In the genomic region with DNA sequence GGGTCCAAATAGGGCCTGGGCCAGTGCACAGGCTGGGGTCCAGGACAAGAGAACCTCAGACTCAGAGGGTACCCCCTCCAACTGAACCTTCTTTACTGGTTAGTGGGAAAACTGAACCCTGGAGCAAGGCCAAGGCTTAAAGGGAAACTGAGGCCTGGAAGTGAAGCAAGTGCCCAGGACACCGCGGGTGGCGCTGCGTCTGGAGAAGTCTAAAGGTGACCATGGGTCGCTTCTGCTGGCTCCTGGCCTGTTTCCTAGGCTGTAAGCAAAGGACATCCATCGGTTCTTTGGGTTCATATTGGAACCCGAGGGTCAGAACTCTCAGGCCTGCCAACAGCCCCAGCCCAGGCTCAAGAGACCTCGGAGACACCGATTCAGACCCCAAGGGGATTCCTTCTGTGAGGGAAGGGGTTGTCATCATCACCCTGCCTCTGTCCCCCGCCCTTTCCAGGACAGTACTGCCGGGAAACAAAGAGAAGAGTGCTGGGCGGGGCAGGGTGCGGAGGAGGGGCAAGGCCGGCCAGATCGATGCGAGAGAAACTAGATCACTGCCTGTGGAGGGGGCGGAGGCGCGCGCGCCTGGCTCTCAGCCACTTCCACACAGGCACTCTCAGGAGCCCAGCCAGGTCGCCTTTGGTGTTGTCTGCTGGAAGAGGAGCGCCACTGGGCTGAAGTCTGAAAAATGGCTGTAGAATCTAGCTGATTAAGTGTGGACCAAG, we compare ENCODE assay signal across 8 mouse cellular contexts. TPM values are rescaled to one million over a fixed set of nuclear protein-coding genes. Genes with fewer than 3 reads are reported as not detected.
DNase-seq lines count a peak whose midpoint lies in the region; ATAC-seq and TF ChIP-seq lines count a peak whose summit lies in the region.

No protein-coding gene starts in this region.

- no peaks in the 10 kb centered on the region for H3K9me3 ChIP-seq in lung, embryonic 15.5 days
- no peaks in the 10 kb centered on the region for H3K9me3 ChIP-seq in midbrain, embryonic 14.5 days (ENCODE audit: control insufficient read depth, low read length)

- peak overlapping the region; percentile 18; the same call in 1 of the 2 replicates for H3K4me3 ChIP-seq in lung, embryonic 15.5 days
- peak overlapping the region; percentile 58 for H3K4me3 ChIP-seq in cortical plate, adult 2 months (ENCODE audit: insufficient read depth, low read length)
- no peak overlapping the region for H3K4me3 ChIP-seq in heart, adult 2 months
- H3K4me3 ChIP-seq in midbrain, embryonic 14.5 days (replicated peaks; ENCODE audit: low read depth, low read length), result peak overlapping the region; percentile 63

- H3K27ac ChIP-seq in lung, embryonic 15.5 days, result no peak overlapping the region
- peak overlapping the region; percentile 94; the same call in 1 of the 2 replicates for H3K27ac ChIP-seq in cortical plate, adult 2 months (ENCODE audit: insufficient read depth, low read length)
- no peak overlapping the region for H3K27ac ChIP-seq in heart, adult 2 months
- peak overlapping the region; percentile 93; the same call in 1 of the 2 replicates for H3K27ac ChIP-seq in midbrain, embryonic 14.5 days (replicated peaks; ENCODE audit: low read depth, low read length)

- H3K4me2 ChIP-seq in lung, embryonic 15.5 days, result peak overlapping the region; percentile 98
- peak overlapping the region; percentile 71 for H3K4me2 ChIP-seq in midbrain, embryonic 14.5 days (ENCODE audit: low read length)

- H3K79me2 ChIP-seq in heart, adult 2 months (replicated peaks; ENCODE audit: control insufficient read depth, insufficient read depth, low read length), result no peaks in the 10 kb centered on the region

- TF ChIP-seq EP300 in heart, adult 2 months (IDR thresholded peaks at IDR 0.05; ENCODE audit: insufficient read depth, low read depth, low read length), result no peak

- no peaks in the 10 kb centered on the region for H3K36me3 ChIP-seq in lung, embryonic 15.5 days
- no peaks in the 10 kb centered on the region for H3K36me3 ChIP-seq in heart, adult 2 months (ENCODE audit: control insufficient read depth, insufficient read depth, low read length)
- H3K36me3 ChIP-seq in midbrain, embryonic 14.5 days (ENCODE audit: control insufficient read depth, insufficient read depth, low read length), result no peaks in the 10 kb centered on the region

- H3K4me1 ChIP-seq in lung, embryonic 15.5 days, result peaks cover 27% of the 10 kb centered on the region
- H3K4me1 ChIP-seq in cortical plate, adult 2 months (ENCODE audit: control insufficient read depth, insufficient read depth, low read length), result peaks cover 3% of the 10 kb centered on the region
- peaks cover 1% of the 10 kb centered on the region; the same call in 1 of the 2 replicates for H3K4me1 ChIP-seq in heart, adult 2 months (ENCODE audit: control insufficient read depth, insufficient read depth, low read length)
- H3K4me1 ChIP-seq in midbrain, embryonic 14.5 days (ENCODE audit: control insufficient read depth, insufficient read depth, low read length), result peaks cover 11% of the 10 kb centered on the region; the same call in 1 of the 2 replicates

- no peak for TF ChIP-seq CTCF in cortical plate, adult 2 months (IDR thresholded peaks at IDR 0.05; ENCODE audit: extremely low read depth, insufficient read depth, low read length)
- no peak for TF ChIP-seq CTCF in heart, adult 2 months (IDR thresholded peaks at IDR 0.05)

- peaks cover 46% of the 10 kb centered on the region for H3K27me3 ChIP-seq in lung, embryonic 15.5 days
- no peaks in the 10 kb centered on the region; the same call in 1 of the 2 replicates for H3K27me3 ChIP-seq in heart, adult 2 months (ENCODE audit: control insufficient read depth, insufficient read depth, low read length)
- H3K27me3 ChIP-seq in midbrain, embryonic 14.5 days (ENCODE audit: control insufficient read depth, insufficient read depth, low read length), result peaks cover 10% of the 10 kb centered on the region; the same call in 1 of the 2 replicates

- peak; percentile 46; the same call in 1 of the 2 replicates for ATAC-seq in lung, embryonic 15.5 days (ENCODE audit: borderline replicate concordance, extremely low read depth, low FRiP score, low TSS enrichment)
- no peak for ATAC-seq in midbrain, embryonic 14.5 days (ENCODE audit: low FRiP score, low TSS enrichment)

- DNase-seq in lung, postnatal 25 days (ENCODE audit: low spot score), result no peak
- peak; percentile 55 to 56 for DNase-seq in heart, adult 2 months
- peak; percentile 63 for DNase-seq in layer of hippocampus, adult 9-11 months
- DNase-seq in midbrain, embryonic 14.5 days, result peak; percentile 53
- peak; percentile 69 for DNase-seq in testis, postnatal 14 days (ENCODE audit: low spot score)
- no peak for DNase-seq in spleen, postnatal 14 days (ENCODE audit: low spot score in 2 of 2)

- TF ChIP-seq POLR2A in cortical plate, adult 2 months (IDR thresholded peaks at IDR 0.05; ENCODE audit: extremely low read depth, insufficient read depth, low read length), result no peak
- no peak for TF ChIP-seq POLR2A in heart, adult 2 months (IDR thresholded peaks at IDR 0.05; ENCODE audit: insufficient read depth, low read depth, low read length)

- intact Hi-C loops in heart, adult 2 months (cut with DNase I), result no loop called here

- no peak overlapping the region for H3K9ac ChIP-seq in lung, embryonic 15.5 days
- no peak overlapping the region; the same call in 1 of the 2 replicates for H3K9ac ChIP-seq in heart, adult 2 months (ENCODE audit: low read depth, low read length)
- peak overlapping the region; percentile 83; the same call in 1 of the 2 replicates for H3K9ac ChIP-seq in midbrain, embryonic 14.5 days (replicated peaks; ENCODE audit: low read length)

- 5% methylated on average over 23 of the region's 23 CpGs for WGBS in lung, embryonic 15.5 days
- 9% methylated on average over 23 of the region's 23 CpGs for WGBS in heart, adult 2 months
- 5% methylated on average over 23 of the region's 23 CpGs for WGBS in midbrain, embryonic 14.5 days

RNA-seq across cellular contexts. Expression of gene Shc2, which starts 0.9 kb away (rescaled TPM):
- polyA plus RNA-seq in lung, embryonic 15.5 days (2015; fragmentation: Nextera tagmentation; extraction: Ambion mirVana), result 6.2 and 6.7 TPM in 2 replicates
- 56.2 and 65.5 TPM in 2 replicates for polyA plus RNA-seq in cortical plate, adult 2 months (2012; rRNA removed)
- 1 to 10 TPM; 1.9 to 2.1 TPM for total RNA-seq in heart, adult 2 months (2021)
- 2.9 and 3.7 TPM in 2 replicates for polyA plus RNA-seq in heart, adult 2 months (2012; rRNA removed)
- polyA plus RNA-seq in midbrain, embryonic 14.5 days (2014; fragmentation: Nextera tagmentation; extraction: Ambion mirVana), result 17.2 and 21.6 TPM in 2 replicates

RNA-seq across cellular contexts. Expression of gene Odf3l2, which starts 6.9 kb away (rescaled TPM):
- not detected in 2 replicates for polyA plus RNA-seq in lung, embryonic 15.5 days (2015; fragmentation: Nextera tagmentation; extraction: Ambion mirVana)
- polyA plus RNA-seq in cortical plate, adult 2 months (2012; rRNA removed), result 0.15 and 0.17 TPM in 2 replicates
- not detected for total RNA-seq in heart, adult 2 months (2021)
- not detected in 2 replicates for polyA plus RNA-seq in heart, adult 2 months (2012; rRNA removed)
- polyA plus RNA-seq in midbrain, embryonic 14.5 days (2014; fragmentation: Nextera tagmentation; extraction: Ambion mirVana), result 0.17 and 0.40 TPM in 2 replicates

RNA-seq across cellular contexts. Expression of gene C2cd4c, which starts 24.8 kb away (rescaled TPM):
- not detected in 2 replicates for polyA plus RNA-seq in lung, embryonic 15.5 days (2015; fragmentation: Nextera tagmentation; extraction: Ambion mirVana)
- polyA plus RNA-seq in cortical plate, adult 2 months (2012; rRNA removed), result 12.4 and 13.3 TPM in 2 replicates
- under 1 TPM in 1 of 2 experiments, not detected in 1; 0.10 TPM for total RNA-seq in heart, adult 2 months (2021)
- polyA plus RNA-seq in heart, adult 2 months (2012; rRNA removed), result 0.02 and 0.09 TPM in 2 replicates
- polyA plus RNA-seq in midbrain, embryonic 14.5 days (2014; fragmentation: Nextera tagmentation; extraction: Ambion mirVana), result 0.84 and 1.4 TPM in 2 replicates

RNA-seq across cellular contexts. Expression of gene Madcam1, which starts 25.7 kb away (rescaled TPM):
- 0.89 and 1.3 TPM in 2 replicates for polyA plus RNA-seq in lung, embryonic 15.5 days (2015; fragmentation: Nextera tagmentation; extraction: Ambion mirVana)
- not detected in 2 replicates for polyA plus RNA-seq in cortical plate, adult 2 months (2012; rRNA removed)
- total RNA-seq in heart, adult 2 months (2021), result not detected
- polyA plus RNA-seq in heart, adult 2 months (2012; rRNA removed), result not detected in 2 replicates
- polyA plus RNA-seq in midbrain, embryonic 14.5 days (2014; fragmentation: Nextera tagmentation; extraction: Ambion mirVana), result 0.31 and 1.00 TPM in 2 replicates

RNA-seq across cellular contexts. Expression of gene Tpgs1, which starts 30.5 kb away (rescaled TPM):
- 61.7 and 65.9 TPM in 2 replicates for polyA plus RNA-seq in lung, embryonic 15.5 days (2015; fragmentation: Nextera tagmentation; extraction: Ambion mirVana)
- 87.5 and 88.2 TPM in 2 replicates for polyA plus RNA-seq in cortical plate, adult 2 months (2012; rRNA removed)
- total RNA-seq in heart, adult 2 months (2021), result 10 to 100 TPM; 16.5 to 18.8 TPM
- 18.0 and 28.1 TPM in 2 replicates for polyA plus RNA-seq in heart, adult 2 months (2012; rRNA removed)
- polyA plus RNA-seq in midbrain, embryonic 14.5 days (2014; fragmentation: Nextera tagmentation; extraction: Ambion mirVana), result 94.4 and 110 TPM in 2 replicates

Comparison
In these comparisons a context has a peak if more than half of its experiments do, and no peak if none do; other contexts are left out.
1. H3K27ac ChIP-seq: peak in cortical plate, adult 2 months (single experiment) and midbrain, embryonic 14.5 days (single experiment); none in lung, embryonic 15.5 days (single experiment) and heart, adult 2 months (single experiment).
2. DNase-seq: peak in heart, adult 2 months (2 of 2), layer of hippocampus, adult 9-11 months (single experiment), midbrain, embryonic 14.5 days (single experiment) and testis, postnatal 14 days (single experiment); none in lung, postnatal 25 days (single experiment) and spleen, postnatal 14 days (0 of 2).